ENCODE assay signal across 19 mouse cellular contexts in genomic region chr6:38974536-38975268, GRCm38 (mm10).
A peak's percentile ranks its signal among the peaks of the same experiment; 100 is the strongest.
DNase-seq lines count a peak whose midpoint lies in the region; ATAC-seq lines count a peak whose summit lies in the region.
"Had no signal": no experiment of that assay in that cellular context is flagged by ENCODE, and none has a peak within 500 bp of the region (broad histone marks: within the 10 kb centered on the region; RNA-seq: fewer than 3 reads in every experiment).

No protein-coding gene starts in this region.

- no peaks in the 10 kb centered on the region for H3K36me3 ChIP-seq in kidney, embryonic 14.5 days (ENCODE audit: control insufficient read depth, insufficient read depth, low read length)
- H3K36me3 ChIP-seq in liver, embryonic 13.5 days = no peaks in the 10 kb centered on the region
- no peaks in the 10 kb centered on the region for H3K36me3 ChIP-seq in forebrain, embryonic 15.5 days
- H3K36me3 ChIP-seq: heart, embryonic 10.5 days; lung, embryonic 15.5 days; neural tube, embryonic 13.5 days had no signal

- H3K4me3 ChIP-seq in kidney, embryonic 14.5 days (ENCODE audit: low read length) = no peak overlapping the region
- H3K4me3 ChIP-seq in liver, embryonic 13.5 days (replicated peaks) = no peak overlapping the region
- H3K4me3 ChIP-seq in forebrain, embryonic 15.5 days = no peak overlapping the region
- H3K4me3 ChIP-seq: heart, embryonic 10.5 days; layer of hippocampus, adult 2 months; lung, embryonic 15.5 days; neural tube, embryonic 13.5 days had no signal

- 0 out of 2 replicates have a peak, but pooled peaks cover 4% of the 10 kb centered on the region for H3K4me1 ChIP-seq in kidney, embryonic 14.5 days (ENCODE audit: control insufficient read depth, insufficient read depth, low read length)
- peaks cover 34% of the 10 kb centered on the region for H3K4me1 ChIP-seq in liver, embryonic 13.5 days (replicated peaks)
- H3K4me1 ChIP-seq in forebrain, embryonic 15.5 days = no peaks in the 10 kb centered on the region
- H3K4me1 ChIP-seq: lung, embryonic 15.5 days had no signal

- 58% methylated on average over 8 of the region's 8 CpGs for WGBS in kidney, embryonic 14.5 days
- 63% methylated on average over 8 of the region's 8 CpGs for WGBS in liver, embryonic 13.5 days (ENCODE audit: insufficient replicate concordance)
- 82% methylated on average over 8 of the region's 8 CpGs for WGBS in forebrain, embryonic 15.5 days

- peak; percentile 42; the same call in 1 of the 2 replicates for ATAC-seq in kidney, embryonic 14.5 days (ENCODE audit: low FRiP score, low TSS enrichment)
- no peak for ATAC-seq in liver, embryonic 13.5 days (ENCODE audit: low read depth)
- no peak for ATAC-seq in forebrain, embryonic 15.5 days (replicated peaks)
- ATAC-seq: hindbrain, embryonic 16.5 days had no signal

- no peak overlapping the region for H3K27ac ChIP-seq in kidney, embryonic 14.5 days (ENCODE audit: low read depth, low read length)
- H3K27ac ChIP-seq in liver, embryonic 13.5 days = 0 out of 2 replicates have a peak overlapping the region, but pooled peaks have one; percentile 37
- no peak overlapping the region for H3K27ac ChIP-seq in forebrain, embryonic 15.5 days (replicated peaks)
- H3K27ac ChIP-seq: heart, embryonic 10.5 days; layer of hippocampus, adult 2 months; lung, embryonic 15.5 days; neural tube, embryonic 13.5 days had no signal

- DNase-seq in kidney, adult 11 months = no peak
- no peak for DNase-seq in liver, embryonic 13.5 days
- no peak for DNase-seq in liver
- DNase-seq in A20 (ENCODE audit: low read depth, low spot score) = peak; percentile 15
- DNase-seq in kidney, postnatal 14 days = peak; percentile 16
- DNase-seq in Muller cell, postnatal 12 days (ENCODE audit: inconsistent ontology term) = no peak
- DNase-seq: cerebellum, adult 11-12 months; cerebellum, postnatal 36 days; gastrocnemius, postnatal 14 days; heart, postnatal 14 days; right cerebral cortex, adult 18-20 months; thymus, adult 2 months had no signal

- H3K9me3 ChIP-seq in kidney, embryonic 14.5 days (ENCODE audit: control insufficient read depth, low read length) = no peaks in the 10 kb centered on the region
- no peaks in the 10 kb centered on the region for H3K9me3 ChIP-seq in liver, embryonic 13.5 days (replicated peaks)
- H3K9me3 ChIP-seq in forebrain, embryonic 15.5 days = no peaks in the 10 kb centered on the region
- H3K9me3 ChIP-seq: heart, embryonic 10.5 days; lung, embryonic 15.5 days; neural tube, embryonic 13.5 days had no signal

- H3K27me3 ChIP-seq in kidney, embryonic 14.5 days (ENCODE audit: control insufficient read depth, insufficient read depth, low read length) = no peaks in the 10 kb centered on the region
- no peaks in the 10 kb centered on the region for H3K27me3 ChIP-seq in liver, embryonic 13.5 days
- no peaks in the 10 kb centered on the region for H3K27me3 ChIP-seq in forebrain, embryonic 15.5 days
- H3K27me3 ChIP-seq: lung, embryonic 15.5 days; neural tube, embryonic 13.5 days had no signal

- H3K9ac ChIP-seq in kidney, embryonic 14.5 days (ENCODE audit: low read depth, low read length) = no peak overlapping the region
- no peak overlapping the region for H3K9ac ChIP-seq in liver, embryonic 13.5 days
- H3K9ac ChIP-seq in forebrain, embryonic 15.5 days (replicated peaks) = no peak overlapping the region
- H3K9ac ChIP-seq: lung, embryonic 15.5 days; neural tube, embryonic 13.5 days had no signal

- no peak overlapping the region for H3K4me2 ChIP-seq in kidney, embryonic 14.5 days (replicated peaks; ENCODE audit: low read depth, low read length)
- H3K4me2 ChIP-seq in liver, embryonic 13.5 days = no peak overlapping the region
- H3K4me2 ChIP-seq in forebrain, embryonic 15.5 days (replicated peaks) = no peak overlapping the region
- H3K4me2 ChIP-seq: lung, embryonic 15.5 days; neural tube, embryonic 13.5 days had no signal

Comparison
In these comparisons a context has a peak if more than half of its experiments do, and no peak if none do; other contexts are left out.
1. DNase-seq: peak in A20 (single experiment) and kidney, postnatal 14 days (single experiment); none in kidney, adult 11 months (single experiment), liver, embryonic 13.5 days (single experiment), liver (single experiment) and Muller cell, postnatal 12 days (single experiment).